Mouse (Mus musculus): ENCODE measurements around the gene H2-Ke6. TPM values are rescaled to one million over a fixed set of nuclear protein-coding genes. Genes with fewer than 3 reads are reported as not detected.
A peak's percentile ranks its signal among the peaks of the same experiment; 100 is the strongest.

The H2-Ke6 gene
- total RNA-seq (2021): 10 to 100 TPM; 80.6 to 88.2 TPM
- long read RNA-seq, experiment 1, transcript H2-Ke6-201 (9 exons, 965 nt): major isoform, 82 of 128 reads
- long read RNA-seq, experiment 1, partial matches to known transcripts: 33 of 128 reads
- long read RNA-seq, experiment 1, other reads (novel, unspliced or antisense): 8 of 128 reads
- long read RNA-seq, experiment 2, transcript H2-Ke6-201 (9 exons, 965 nt): major isoform, 54 of 67 reads
- long read RNA-seq, experiment 2, partial matches to known transcripts: 3 of 67 reads
- long read RNA-seq, experiment 2, other reads (novel, unspliced or antisense): 7 of 67 reads

DNA sequence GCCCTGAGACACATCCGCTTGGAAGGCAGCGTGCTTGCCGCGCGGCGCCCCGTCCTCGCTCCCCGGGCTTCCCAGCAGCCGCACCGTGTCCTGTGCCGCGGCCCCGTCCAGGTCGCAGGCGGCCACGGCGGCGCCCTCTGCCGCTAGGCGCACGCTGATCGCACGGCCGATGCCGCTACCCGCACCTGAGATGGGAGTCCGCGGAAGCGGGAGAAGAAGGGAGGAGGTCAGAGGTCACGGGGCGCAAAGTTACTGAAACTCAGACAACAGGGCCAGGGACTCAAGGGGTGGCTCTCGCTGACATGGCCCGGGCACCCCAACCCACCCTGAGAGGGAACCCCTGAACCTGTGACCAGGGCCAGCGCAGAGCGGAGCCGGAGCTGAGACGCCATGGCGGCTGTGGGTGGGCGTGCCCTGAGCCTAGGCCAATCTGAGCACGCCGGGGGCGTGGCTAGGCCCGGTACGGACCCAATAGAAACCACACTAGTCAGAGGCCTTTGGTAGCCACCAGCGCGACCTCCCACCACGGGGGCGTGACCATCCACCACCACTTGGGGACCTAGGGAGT is at the start of gene H2-Ke6:
Gene H2-Ke6 (minus strand): TSS at position 405 of the 568 bp plus-strand sequence.
- intact Hi-C loops (cut with DNase I): no loop called here
- peak; percentile 92 to 94 for DNase-seq

DNA sequence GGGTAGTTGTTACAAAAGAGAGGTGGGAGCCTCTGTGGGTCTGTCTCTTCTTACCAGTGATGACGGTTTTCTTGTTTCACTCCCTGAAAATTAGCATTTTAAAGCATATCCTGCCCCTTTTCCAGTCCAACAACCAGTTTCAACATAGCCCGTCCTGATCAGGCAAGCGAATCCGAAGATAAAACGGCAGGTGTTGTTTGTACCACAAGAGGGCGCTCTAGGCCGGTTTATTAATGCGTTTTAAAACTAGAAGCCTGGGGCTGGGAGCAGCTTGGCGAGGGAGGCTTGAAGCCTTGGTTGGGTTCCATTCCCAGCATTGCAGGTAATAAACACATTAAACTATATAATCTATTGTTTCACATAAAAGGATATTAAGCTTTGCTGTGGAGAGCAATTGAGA is 49.7 kb upstream of the H2-Ke6 start:
- intact Hi-C loops (cut with DNase I): loop anchor here (1.0 kb wide), 1 partner anchor 92 kb away; no protein-coding TSS in a partner anchor

DNA sequence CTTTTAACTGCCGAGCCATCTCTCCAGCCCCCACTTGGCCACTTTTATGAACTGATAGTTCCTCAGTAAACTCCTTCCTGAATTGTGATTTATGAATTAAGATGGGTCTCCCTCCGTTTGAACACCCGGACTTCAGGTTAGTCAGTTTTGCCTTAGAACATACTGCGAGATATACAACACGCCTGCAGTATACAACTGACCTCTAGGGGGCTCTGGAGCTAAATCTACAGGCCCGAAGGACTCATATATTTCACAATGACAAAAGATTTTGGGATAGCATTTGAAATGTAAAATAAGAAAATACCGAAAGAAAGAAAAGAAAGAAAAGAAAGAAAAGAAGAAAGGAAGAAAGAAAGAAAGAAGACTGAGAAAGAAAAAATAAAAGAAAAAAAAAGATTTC is 47.4 kb upstream of the H2-Ke6 start:
- peak; percentile 71 to 82 for DNase-seq
- intact Hi-C loops (cut with DNase I): no loop called here

More for the DNA sequence above, 49.7 kb upstream of the H2-Ke6 start:
- peak; percentile 65 to 82 for DNase-seq

DNA sequence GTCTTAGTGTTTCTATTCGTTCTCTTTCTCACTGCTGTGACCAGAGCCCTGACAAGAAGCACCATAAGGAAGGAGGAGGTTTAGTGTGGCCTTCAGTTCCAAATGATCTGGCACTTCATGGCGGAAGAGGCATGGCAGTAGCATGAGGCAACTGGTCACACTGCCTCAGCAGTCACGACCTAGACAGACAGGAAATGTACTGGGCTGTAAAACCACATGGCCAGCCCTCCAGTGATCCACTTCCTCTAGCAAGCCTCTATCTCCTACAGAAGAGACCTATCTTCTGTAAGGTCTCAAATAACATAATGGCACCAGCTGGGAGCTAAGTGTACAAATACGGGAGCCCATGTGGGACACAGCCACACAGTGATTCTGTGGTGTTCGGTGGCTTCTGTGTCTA is 44.2 kb upstream of the H2-Ke6 start:
- intact Hi-C loops (cut with DNase I): no loop called here

DNA sequence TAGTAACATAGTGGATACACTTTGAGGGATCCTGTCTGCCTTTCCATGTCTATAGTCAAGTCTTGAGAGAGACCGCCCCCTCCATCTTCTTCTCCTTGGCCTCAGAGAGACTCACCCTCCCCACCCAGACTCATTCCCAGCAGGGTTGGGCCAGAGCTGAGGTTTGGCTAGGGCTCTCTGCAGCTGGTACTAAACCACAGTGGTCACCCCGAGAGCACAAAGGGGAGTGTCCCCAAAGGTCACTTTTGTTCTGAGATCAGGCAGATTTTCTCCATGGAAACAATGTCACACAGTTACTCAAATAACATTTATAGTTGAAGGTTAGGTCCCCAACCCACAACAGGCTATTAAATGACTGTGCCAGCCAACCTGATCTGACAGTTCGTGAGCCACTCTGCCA is 41.0 kb upstream of the H2-Ke6 start:
- no peak for DNase-seq
- intact Hi-C loops (cut with DNase I): no loop called here

More for the DNA sequence above, 44.2 kb upstream of the H2-Ke6 start:
- DNase-seq: no peak

DNA sequence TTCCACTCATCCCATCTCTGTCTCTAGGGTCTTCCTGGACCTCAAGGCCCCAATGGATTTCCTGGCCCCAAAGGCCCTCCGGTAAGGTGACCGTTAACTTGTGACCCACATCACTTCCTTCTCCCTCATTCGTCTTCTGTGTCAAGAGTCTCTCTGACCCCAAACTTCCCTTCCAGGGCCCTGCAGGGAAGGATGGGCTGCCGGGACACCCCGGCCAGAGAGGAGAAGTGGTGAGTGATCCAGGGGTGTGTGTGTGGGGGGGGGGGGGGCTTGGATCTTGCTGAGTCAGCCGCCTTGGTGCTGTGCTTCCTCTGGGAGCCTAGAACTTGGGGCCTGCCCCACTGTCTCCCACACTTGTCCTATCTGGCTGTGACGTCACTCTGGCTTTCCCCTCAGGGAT is 29.4 kb upstream of the H2-Ke6 start:
- no peak for DNase-seq
- intact Hi-C loops (cut with DNase I): no loop called here

DNA sequence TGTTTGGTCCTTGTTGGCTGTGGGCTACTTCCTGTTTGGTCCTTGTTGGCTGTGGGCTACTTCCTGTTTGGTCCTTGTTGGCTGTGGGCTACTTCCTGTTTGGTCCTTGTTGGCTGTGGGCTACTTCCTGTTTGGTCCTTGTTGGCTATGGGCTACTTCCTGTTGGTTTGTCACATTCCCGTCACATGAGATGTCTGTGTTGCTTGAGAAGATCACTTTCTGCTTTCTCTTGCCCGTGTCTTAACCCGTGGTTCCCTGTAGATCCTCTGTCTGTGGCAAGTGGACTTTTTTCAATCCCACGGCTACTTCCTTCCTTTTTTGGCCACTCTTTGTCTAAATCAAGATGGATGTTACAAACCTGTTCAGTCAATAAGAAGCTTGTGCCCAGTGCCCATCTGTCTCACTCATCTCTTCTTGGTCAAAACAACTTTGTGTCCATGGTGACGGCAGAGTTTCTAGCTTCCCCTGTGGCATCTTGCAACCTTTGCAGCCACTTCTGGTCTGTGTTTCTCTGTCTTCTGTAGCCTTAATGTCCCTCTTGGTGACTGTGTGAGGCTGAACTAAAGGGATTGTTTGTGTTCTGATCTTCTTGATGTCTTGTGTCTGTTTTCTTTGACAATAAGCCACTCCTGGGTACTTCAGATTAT is 19.7 kb upstream of the H2-Ke6 start:
- DNase-seq: no peak
- intact Hi-C loops (cut with DNase I): no loop called here

DNA sequence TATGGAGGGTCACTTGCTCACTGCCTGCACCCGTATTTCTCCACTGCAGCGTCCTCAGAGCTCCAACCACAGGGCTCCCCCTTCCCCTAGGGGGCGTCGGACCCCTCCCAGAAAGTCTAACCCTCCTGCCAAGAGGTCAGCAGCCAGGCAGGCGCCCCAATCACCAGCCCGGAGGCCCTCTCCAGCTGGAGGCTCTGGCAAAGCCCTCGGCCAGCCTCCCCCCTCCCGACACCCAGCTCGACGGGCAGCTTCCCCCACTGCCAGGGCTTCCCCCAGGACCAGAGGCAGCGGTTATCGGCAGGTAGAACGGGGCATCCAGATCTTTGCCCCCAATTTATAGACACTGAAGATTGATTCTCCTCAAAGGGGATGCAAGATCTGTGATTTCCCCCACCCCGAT is 18.1 kb upstream of the H2-Ke6 start:
- intact Hi-C loops (cut with DNase I): no loop called here
- no peak for DNase-seq

DNA sequence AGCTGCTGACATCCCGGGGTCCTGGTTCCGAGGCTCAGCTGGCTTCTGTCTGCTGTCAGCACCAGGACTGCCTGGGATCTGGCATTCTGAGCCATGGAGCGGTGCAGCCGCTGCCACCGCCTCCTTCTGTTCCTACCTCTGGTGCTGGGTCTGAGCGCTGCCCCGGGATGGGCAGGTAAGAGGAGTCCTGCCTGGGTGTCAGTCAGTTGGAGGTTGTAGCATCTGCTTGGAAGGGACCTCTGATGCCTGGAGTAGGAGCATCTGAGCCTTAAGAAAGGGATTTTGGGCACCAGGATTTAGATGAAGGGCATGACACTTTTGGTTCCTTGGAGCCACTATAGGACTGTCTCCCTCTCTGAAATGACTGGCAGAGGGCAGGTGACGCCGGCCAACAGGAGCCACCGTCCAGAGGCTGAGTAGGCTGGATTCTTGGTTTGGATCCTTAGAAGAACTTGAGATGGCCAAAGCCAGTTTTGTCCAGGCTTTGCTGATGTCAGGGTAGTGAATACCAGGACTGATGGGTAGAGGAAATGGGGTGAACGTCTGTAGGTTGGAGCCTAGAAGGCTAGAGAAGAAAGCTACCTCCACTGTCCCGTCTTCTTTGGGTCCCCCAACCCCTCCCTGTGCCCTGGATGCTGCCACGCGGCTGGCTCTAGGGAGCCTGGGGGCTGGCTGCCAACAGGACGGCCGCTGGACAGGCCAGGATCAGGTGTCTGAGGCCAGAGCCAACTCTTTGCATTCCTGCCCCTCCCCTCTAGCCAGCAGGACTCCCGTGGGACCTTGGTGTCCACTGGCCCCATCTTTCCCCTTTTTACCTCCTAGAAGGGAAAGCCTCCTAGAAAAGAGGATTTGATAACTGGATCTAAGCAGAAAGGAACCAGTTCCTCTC is 11.9 kb upstream of the H2-Ke6 start:
- intact Hi-C loops (cut with DNase I): no loop called here
- DNase-seq: peak; percentile 68 to 74

DNA sequence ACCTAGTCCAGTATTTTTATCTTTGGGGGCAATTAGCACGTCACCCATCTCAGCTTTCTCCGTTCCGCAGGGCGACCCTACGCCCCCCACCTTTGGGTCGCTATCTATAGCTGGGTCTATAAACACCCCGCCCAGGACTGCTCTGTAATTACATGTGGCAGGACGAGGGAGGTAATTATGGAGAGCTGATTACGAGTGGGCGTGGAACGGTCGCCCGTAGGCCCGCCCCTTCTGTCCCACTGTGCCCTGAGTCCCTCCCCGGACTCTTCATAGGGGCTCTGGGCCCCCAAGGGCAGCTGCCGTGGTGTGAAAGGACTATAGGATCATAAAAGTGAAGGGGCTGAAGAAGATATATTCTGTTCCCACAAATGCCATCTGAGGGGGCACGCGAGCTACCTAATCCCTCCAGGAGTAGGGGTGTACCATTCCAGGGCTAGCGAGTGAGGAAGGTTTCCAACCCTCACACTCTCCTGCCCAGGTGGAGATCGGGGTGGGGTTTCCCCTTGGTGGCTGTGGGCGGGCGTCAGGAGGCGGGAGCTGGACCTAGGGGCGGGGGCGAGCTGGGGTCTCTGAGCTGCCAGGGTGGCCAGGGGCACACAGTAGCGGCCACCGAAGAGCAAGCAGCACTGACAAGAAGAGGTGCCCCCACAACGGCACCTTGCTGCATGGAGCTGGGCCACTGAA is 11.2 kb upstream of the H2-Ke6 start, which contains the start of gene Col11a2:
Gene Col11a2 (plus strand): TSS at position 560 of the 684 bp plus-strand sequence.
- intact Hi-C loops (cut with DNase I): no loop called here
- no peak for DNase-seq

DNA sequence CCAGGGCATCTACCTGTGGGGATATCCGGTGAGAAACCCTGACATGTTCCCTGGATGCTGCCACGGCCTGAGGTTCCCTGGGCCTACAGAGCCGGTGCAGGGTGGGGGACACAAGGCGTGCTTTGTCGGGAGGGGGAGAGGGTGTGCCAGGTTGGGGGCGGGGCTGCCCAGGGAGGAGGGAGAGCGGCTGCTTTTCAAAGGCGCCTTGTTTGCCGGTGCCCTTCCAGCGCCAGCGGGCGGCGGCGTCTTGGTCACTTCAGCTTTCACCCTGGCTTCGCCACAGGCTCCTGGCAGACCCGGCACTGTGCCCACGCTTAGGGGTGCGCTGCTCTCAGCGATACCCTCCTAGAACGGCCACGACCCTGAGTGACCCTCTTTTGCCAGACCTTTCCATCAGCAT is 10.6 kb upstream of the H2-Ke6 start:
- intact Hi-C loops (cut with DNase I): no loop called here
- DNase-seq: no peak

DNA sequence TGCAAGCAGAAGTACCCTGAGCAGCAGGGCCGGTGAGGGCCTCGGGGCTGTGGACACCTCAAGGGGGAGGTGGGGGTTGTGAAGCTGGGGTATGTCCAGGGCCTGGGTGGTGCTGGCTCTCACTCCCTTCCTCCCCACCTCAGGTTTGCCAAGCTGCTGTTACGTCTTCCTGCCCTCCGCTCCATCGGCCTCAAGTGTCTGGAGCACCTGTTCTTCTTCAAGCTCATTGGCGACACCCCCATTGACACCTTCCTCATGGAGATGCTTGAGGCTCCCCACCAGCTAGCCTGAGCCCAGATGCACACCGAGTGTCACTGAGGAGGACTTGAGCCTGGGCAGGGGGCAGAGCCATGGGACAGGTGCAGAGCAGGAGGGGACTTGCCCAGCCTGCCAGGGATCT is 9.4 kb upstream of the H2-Ke6 start:
- DNase-seq: no peak
- intact Hi-C loops (cut with DNase I): no loop called here

DNA sequence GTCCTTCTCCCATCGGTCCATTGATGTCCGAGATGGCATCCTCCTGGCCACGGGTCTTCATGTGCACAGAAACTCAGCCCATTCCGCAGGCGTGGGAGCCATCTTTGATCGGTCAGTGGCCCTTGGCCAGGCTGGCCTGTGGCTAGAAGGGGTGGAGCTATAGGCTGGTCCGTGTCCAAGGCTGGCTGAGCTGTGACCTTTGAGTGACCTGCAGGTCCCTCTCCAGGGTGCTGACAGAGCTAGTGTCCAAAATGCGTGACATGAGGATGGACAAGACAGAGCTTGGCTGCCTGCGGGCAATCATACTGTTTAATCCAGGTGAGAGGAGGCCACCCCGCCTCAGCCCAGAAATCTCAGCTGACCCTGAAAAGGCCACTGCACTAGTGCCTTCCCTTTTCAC is 8.8 kb upstream of the H2-Ke6 start:
- intact Hi-C loops (cut with DNase I): no loop called here
- peak in 1 of 2 experiments; percentile 58 for DNase-seq

DNA sequence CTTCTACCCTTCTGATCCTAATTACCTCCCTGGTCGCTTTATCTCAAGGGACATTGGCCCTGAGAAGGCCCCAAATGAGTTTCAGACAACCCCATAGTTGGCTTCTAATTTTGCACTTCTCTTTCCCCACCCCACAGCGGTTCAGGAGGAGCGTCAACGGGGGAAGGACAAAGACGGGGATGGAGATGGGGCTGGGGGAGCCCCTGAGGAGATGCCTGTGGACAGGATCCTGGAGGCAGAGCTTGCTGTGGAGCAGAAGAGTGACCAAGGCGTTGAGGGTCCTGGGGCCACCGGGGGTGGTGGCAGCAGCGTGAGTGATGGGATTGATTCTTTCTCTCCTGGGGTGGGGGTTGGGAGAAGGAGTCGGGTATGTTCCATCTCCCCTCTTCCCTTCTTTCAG is 7.7 kb upstream of the H2-Ke6 start:
- no peak for DNase-seq
- intact Hi-C loops (cut with DNase I): no loop called here

DNA sequence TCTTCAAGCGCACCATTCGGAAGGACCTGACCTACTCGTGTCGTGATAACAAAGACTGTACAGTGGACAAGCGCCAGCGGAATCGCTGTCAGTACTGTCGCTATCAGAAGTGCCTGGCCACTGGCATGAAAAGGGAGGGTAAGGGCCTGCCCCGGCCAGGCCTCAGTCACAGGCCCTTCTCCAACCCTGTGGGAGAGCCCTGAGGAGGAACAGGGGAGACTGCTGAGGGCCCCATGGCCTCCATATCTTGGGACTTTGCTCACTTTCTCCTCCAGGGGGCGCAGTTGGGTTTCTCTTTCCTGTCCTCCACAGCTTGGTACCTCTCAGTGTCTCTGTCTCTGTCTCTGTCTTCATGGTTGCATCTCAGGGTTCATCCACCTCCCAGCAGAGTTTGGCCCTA is 6.2 kb upstream of the H2-Ke6 start:
- peak; percentile 69 to 80 for DNase-seq
- intact Hi-C loops (cut with DNase I): loop anchor here (5.0 kb wide), 1 partner anchor 83 kb away; the partner anchor contains the start of gene H2-DMa

DNA sequence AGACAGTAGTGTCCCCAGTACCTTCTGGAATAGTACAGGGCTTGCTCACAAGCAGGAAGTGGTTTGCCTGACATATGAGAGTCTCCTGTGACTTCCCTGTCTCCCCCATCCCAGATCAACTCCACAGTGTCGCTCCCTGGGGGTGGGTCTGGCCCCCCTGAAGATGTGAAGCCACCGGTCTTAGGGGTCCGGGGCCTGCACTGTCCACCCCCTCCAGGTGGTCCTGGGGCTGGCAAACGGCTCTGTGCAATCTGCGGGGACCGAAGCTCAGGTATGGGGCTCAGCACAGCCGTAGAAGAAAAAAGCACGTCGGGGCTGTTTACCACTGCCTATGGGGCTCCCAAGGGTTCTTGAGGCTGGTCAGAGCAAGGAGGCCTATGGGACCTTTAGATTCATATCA is 5.6 kb upstream of the H2-Ke6 start:
- intact Hi-C loops (cut with DNase I): loop anchor here (5.0 kb wide), 1 partner anchor 84 kb away; the partner anchor contains the start of gene H2-DMa
- DNase-seq: no peak

DNA sequence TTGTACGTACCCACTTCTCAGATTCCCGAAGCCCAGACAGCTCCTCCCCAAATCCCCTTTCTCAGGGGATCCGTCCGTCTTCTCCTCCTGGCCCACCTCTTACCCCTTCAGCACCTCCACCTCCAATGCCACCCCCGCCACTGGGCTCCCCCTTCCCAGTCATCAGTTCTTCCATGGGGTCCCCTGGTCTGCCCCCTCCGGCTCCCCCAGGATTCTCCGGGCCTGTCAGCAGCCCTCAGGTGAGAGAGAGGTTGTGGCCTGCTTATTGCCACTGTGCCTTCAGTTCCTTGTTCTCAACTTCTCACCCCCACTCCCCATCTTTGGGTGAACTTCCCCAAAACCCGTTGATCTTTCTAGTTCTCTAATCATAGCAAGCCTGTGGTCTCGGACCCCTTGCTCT is 4.9 kb upstream of the H2-Ke6 start:
- DNase-seq: no peak
- intact Hi-C loops (cut with DNase I): loop anchor here (5.0 kb wide), 1 partner anchor 84 kb away; the partner anchor contains the start of gene H2-DMa

DNA sequence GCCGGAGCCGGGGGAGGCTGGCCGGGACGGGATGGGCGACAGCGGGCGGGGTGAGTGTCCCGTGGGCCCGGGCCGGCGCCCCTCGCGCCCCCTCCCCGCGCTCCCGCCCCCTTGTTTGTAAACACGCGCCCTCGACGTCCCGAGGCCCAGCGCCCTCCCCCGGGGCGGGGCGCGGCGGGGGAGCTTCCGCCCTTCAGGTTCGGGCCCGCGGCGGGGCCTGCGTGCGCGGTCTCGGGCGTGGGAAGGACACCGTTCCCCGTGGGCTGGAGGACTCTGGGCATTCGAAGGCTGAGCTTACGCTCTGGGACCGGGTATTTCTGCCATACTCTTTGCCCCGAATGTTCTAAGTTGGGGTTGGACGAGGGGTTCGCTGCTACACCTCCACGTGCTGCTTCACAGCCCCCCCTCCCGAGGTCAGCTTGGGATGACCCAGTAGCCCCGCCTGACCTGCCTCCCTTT is 4.3 kb upstream of the H2-Ke6 start:
- peak; percentile 76 to 78 for DNase-seq
- intact Hi-C loops (cut with DNase I): loop anchor here (5.0 kb wide), 1 partner anchor 85 kb away; the partner anchor contains the start of gene H2-DMa

DNA sequence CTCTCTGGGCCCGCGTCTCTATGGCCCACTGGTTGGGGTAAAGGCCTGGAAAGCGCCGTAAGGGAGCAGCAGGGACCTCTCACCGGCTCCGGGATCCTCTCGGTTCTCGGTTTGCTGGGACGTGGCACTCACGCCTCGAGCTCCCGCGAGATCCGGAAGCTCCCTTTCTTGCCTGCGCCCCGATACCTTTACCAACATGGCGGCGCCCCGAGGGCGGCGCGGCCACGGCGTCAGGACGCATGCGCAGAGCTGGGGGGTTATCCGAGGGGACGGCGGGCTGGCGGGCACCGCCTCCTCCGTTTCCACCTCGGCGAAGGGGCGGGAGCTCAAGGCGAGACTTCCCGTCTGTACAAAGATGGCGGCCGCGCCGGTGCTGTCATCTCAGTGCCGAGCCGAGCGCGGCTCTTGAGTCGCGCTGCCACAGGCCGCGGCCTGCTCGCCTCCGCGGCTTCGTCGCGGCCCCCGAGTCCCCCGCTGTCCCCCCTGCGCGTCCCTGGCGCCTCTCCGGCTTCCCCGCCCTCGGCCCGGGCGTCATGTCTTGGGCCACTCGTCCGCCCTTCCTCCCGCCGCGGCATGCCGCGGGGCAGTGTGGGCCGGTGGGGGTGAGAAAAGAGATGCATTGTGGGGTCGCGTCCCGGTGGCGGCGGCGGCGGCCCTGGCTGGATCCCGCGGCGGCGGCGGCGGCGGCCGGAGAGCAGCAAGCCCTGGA is 3.8 kb upstream of the H2-Ke6 start, which contains the start of the genes Slc39a7 and Rxrb:
Gene Slc39a7 (minus strand): TSS at position 218 of the 709 bp plus-strand sequence.
Gene Rxrb (plus strand): TSS at position 348 of the 709 bp plus-strand sequence.
- intact Hi-C loops (cut with DNase I): loop anchor here (5.0 kb wide), 1 partner anchor 86 kb away; the partner anchor contains the start of gene H2-DMa
- DNase-seq: peak; percentile 100
